Mouse (Mus musculus) heart, adult 2 months (tissue): ENCODE measurements at regions not wholly inside any gene's neighbourhood (a gene's known extent, or its start where the extent isn't known, plus 50 kb on each side); places are given as distances from the start of the nearest gene placed in this dataset.

Source experiments
- CTCF ChIP-seq: fragments of 200-600 bp; IDR thresholded peaks from 2 replicates; pipeline ENCODE4 v1.8.1; 2022; ENCODE audit warnings: antibody characterized with exemption, mild to moderate bottlenecking, moderate library complexity
- EP300 ChIP-seq: fragments of 200-500 bp; IDR thresholded peaks from 2 replicates; pipeline ENCODE4 v1.6.1; 2011; ENCODE audit warnings: low read depth, low read length, control low read depth; ENCODE audit not compliant: insufficient read depth
- POLR2A ChIP-seq: fragments of 200-500 bp; IDR thresholded peaks from 2 replicates; pipeline ENCODE4 v1.6.1; 2011; ENCODE audit warnings: mild to moderate bottlenecking, low read depth, low read length, control low read depth; ENCODE audit not compliant: insufficient read depth

DNA sequence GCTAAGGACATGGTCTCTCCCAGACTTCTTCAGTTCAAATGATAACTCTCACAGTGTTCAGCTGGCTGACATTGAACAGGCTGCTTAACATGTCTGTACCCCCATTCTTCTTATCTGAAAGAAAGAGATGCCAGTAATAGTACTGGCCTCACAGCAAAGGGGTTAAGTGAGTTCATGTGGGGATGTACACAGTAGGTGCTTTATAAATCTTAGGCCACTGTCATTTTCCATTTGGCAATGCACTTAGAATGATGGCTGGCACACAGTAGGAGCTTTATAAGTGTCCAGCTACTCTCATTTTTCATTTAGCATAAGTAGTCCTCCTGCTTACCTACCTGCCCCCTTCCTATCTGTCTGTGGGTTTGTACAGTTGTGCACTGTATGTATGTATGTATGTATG is 60.3 kb upstream of the Gm2310 start:
- TF ChIP-seq POLR2A (no peak), EP300 (no peak), CTCF (no peak)
